Mouse (Mus musculus) cortical plate, adult 2 months (tissue): Measurements from ENCODE around the gene Dnajc8. TPM values are rescaled to one million over a fixed set of nuclear protein-coding genes. Genes with fewer than 3 reads are reported as not detected.

Source experiments
- H3K27ac ChIP-seq: fragments of 200-500 bp; 2 replicates; pipeline ENCODE4 v1.5.1; 2012; ENCODE audit warnings: low read length, control low read depth, inconsistent platforms; ENCODE audit not compliant: insufficient read depth
- H3K4me1 ChIP-seq: fragments of 200-500 bp; 2 replicates; pipeline ENCODE4 v1.6.1; 2011; ENCODE audit warnings: low read length; ENCODE audit not compliant: control insufficient read depth, insufficient read depth
- H3K4me3 ChIP-seq: fragments of 200-500 bp; 2 replicates; pipeline ENCODE4 v1.5.1; 2011; ENCODE audit warnings: mild to moderate bottlenecking, low read length, control low read depth; ENCODE audit not compliant: insufficient read depth
- CTCF ChIP-seq: fragments of 200-500 bp; IDR thresholded peaks from 2 replicates; pipeline ENCODE4 v1.5.1; 2011; ENCODE audit warnings: mild to moderate bottlenecking, control low read depth, low read length; ENCODE audit not compliant: insufficient read depth; ENCODE audit errors: extremely low read depth
- POLR2A ChIP-seq: fragments of 200-500 bp; IDR thresholded peaks from 2 replicates; pipeline ENCODE4 v1.6.1; 2011; ENCODE audit warnings: mild to moderate bottlenecking, low read length, control low read depth; ENCODE audit not compliant: insufficient read depth; ENCODE audit errors: extremely low read depth
- polyA plus RNA-seq: library from polyadenylated mRNA; depleted of rRNA; stranded (reverse); fragments of >200 nt; gene quantifications from 2 replicates; pipeline ENCODE4 v1.2.3, GENCODE M21; 2012

Gene Dnajc8
- polyA plus RNA-seq, 1 experiment, result 112 TPM

DNA sequence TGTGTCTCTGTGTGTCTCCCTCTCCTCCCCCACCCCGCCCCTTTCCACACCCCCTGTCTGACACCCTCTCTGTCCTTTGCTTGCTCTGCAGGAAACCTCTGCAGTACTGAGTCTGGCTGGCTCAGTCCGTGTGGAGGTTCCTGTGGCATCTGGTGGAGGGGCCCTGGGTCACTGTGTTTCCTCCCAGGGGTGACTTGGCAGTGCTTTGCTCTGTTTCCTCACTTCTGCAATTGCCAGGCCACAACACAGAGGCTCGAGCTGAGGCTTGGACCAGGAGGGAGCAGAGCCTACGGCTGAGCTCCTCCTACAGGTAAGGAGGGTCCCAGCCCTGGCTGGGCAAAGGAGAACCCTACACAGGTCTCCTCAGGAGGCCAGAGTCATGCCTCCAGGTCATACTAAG is 28.6 kb downstream of the Dnajc8 start, which contains the start of gene Ptafr:
TSS of gene Ptafr (plus strand) at position 103 of the 400 bp plus-strand sequence.
- Histone ChIP-seq H3K27ac (no peak within 1 kb of the TSS), H3K4me1 (0 out of 2 replicates have a peak, but pooled peaks cover 2% of the 10 kb centered on the region), H3K4me3 (no peak within 1 kb of the TSS; the same call in 1 of the 2 replicates)
- no peak for TF ChIP-seq CTCF
- TF ChIP-seq POLR2A, result no peak

DNA sequence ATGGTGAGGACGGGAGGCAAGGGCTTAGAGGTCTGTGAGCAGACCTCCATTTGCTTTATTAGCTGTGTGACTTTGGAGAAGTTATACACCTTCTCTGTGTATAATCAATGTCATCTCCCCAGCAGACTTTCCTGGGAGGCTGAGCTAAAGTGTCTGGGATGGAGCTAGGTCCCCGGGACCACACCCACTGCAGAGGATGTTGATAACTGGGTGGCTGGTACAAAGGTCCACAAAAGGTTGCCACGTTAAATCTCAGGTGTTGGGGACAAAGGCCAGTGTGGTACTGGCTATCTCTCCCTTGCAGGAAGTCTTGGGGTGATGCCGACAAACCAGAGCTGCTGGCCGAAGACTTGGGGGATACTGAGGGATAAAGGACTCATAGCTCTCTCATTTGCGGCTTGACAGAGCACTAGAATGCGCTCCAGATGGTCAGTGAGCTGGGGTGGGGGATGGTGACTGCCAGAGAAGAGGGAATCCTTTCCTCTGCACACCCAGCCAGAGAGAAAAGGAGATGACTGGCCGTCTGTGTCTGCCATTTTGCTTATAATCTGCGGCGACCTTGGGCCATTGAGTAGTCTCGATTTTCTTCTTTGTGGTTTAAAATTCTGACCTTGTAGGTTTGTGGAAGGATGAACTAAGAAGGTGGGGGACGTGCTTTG is 29.9 kb downstream of the Dnajc8 start:
- no peak overlapping the region for H3K4me3 ChIP-seq
- H3K27ac ChIP-seq, result no peak overlapping the region
- TF ChIP-seq CTCF (no peak), POLR2A (no peak)
- 0 out of 2 replicates have a peak, but pooled peaks cover 2% of the 10 kb centered on the region for H3K4me1 ChIP-seq

GRCm38 (mm10) chr4:132567361-132567779 is 32.0 kb downstream of the Dnajc8 start:
- H3K4me1 ChIP-seq, result 0 out of 2 replicates have a peak, but pooled peaks cover 2% of the 10 kb centered on the region
- no peak overlapping the region for H3K27ac ChIP-seq
- TF ChIP-seq POLR2A, result no peak
- no peak for TF ChIP-seq CTCF
- no peak overlapping the region for H3K4me3 ChIP-seq

DNA sequence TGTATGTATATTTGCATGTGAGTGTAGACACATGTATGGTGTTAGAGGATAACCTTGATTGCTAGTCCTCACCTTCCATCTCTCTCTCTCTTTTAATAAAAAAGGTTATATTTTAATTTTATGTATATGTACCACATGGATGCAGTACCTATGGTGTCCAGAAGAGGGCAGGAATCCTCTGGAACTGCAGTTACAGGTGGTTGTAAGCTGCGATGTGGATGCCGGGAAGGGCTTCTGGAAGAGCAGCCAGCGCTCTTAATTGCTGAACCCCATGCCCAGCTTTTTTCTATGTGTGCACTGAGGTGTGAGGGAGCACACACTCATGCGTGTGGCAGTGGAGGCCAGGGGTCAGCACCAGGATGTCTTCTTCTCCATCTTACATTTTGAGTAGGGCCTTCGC is 33.8 kb downstream of the Dnajc8 start:
- no peak overlapping the region for H3K27ac ChIP-seq
- 0 out of 2 replicates have a peak, but pooled peaks cover 2% of the 10 kb centered on the region for H3K4me1 ChIP-seq
- TF ChIP-seq CTCF (no peak), POLR2A (no peak)
- no peak overlapping the region for H3K4me3 ChIP-seq

GRCm38 (mm10) chr4:132571190-132571589 is 35.8 kb downstream of the Dnajc8 start:
- H3K27ac ChIP-seq, result no peak overlapping the region
- H3K4me1 ChIP-seq, result no peaks in the 10 kb centered on the region
- TF ChIP-seq CTCF, result no peak
- no peak for TF ChIP-seq POLR2A
- no peak overlapping the region for H3K4me3 ChIP-seq

DNA sequence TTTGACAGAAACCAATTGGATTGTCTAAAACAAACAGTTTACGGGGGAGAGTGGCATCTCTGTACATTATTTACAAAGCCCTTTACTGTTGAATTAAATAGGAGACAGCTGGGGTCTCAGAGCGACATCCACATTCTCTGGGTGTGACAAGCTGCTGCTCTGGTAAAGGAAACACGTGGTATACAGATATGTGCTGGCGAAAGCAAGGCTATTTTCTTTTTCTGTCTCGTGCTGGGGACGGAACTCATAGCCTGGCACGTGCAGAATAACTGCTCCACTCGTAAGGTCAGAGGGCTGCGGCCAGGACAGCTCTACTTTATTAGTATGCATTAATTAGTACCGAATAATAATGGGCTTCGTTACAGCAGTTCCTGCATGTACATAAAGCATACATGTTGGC is 38.0 kb downstream of the Dnajc8 start:
- Histone ChIP-seq H3K4me1 (no peaks in the 10 kb centered on the region), H3K27ac (no peak overlapping the region), H3K4me3 (no peak overlapping the region)
- no peak for TF ChIP-seq POLR2A

GRCm38 (mm10) chr4:132574809-132575347 is 39.5 kb downstream of the Dnajc8 start:
- TF ChIP-seq POLR2A (no peak), CTCF (no peak)
- H3K4me3 ChIP-seq, result no peak overlapping the region
- H3K4me1 ChIP-seq, result no peaks in the 10 kb centered on the region
- H3K27ac ChIP-seq, result no peak overlapping the region

DNA sequence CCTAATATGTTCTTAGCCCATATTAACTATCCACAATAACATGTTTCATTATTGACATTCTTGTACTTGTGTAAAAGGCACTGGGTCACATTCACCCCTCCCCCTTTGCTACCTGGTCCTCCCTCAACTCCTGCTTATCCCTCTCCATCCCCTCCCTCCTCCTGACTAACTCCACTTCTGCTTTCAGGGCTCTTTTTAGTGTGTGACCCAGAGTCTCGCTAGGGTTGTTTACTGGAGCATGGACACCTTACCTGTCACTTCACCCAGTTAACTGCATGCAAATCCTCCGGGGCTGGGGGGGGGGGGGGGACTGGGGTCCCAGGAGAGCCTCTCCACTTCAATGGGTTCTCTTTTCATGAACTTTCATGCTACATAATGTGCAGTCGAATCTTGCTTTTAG is 48.4 kb downstream of the Dnajc8 start:
- H3K27ac ChIP-seq, result no peak overlapping the region
- H3K4me3 ChIP-seq, result no peak overlapping the region
- TF ChIP-seq POLR2A (no peak), CTCF (no peak)
- no peaks in the 10 kb centered on the region for H3K4me1 ChIP-seq

DNA sequence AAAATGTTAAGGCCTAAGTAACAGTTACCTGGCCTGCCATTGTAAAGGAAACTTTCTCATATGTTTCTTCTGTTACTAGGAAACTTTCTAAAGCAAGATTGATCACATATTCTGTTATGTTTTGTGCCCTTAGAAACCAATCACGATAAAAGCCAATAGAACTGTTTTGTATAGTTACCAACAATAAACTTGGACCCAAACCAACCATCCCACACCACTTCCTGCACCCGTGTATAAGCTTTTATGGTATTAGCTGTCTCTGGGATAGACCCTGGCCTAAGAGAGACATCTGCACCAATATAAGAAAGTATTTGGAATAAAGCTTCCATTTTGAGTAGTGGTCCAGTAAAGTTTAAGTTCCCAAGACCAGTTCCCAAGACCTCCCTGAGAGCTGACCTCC is 49.6 kb downstream of the Dnajc8 start:
- no peak for TF ChIP-seq POLR2A
- TF ChIP-seq CTCF, result no peak
- Histone ChIP-seq H3K4me1 (no peaks in the 10 kb centered on the region), H3K27ac (no peak overlapping the region), H3K4me3 (no peak overlapping the region)

- no peak for TF ChIP-seq POLR2A
- no peak for TF ChIP-seq CTCF
Measured at GRCm38 (mm10) chr4:132586282-132586681, 50.9 kb downstream of the Dnajc8 start.

More at GRCm38 (mm10) chr4:132586282-132586681, 50.9 kb downstream of the Dnajc8 start:
- H3K4me1 ChIP-seq, result no peaks in the 10 kb centered on the region
- no peak overlapping the region for H3K4me3 ChIP-seq
- no peak overlapping the region for H3K27ac ChIP-seq
